Mouse (Mus musculus): ENCODE data around the gene Zfp462. TPM values are rescaled to one million over a fixed set of nuclear protein-coding genes. Genes with fewer than 3 reads are reported as not detected.
"Not testable (repeated sequence)": the region's sequence is repeated elsewhere in the genome, so short reads cannot be mapped to it uniquely, and the experiment has no call there.

Gene Zfp462
- total RNA-seq, 4 experiments from 2014 or later = 43.7 to 73.9 (median 58.2) TPM

DNA sequence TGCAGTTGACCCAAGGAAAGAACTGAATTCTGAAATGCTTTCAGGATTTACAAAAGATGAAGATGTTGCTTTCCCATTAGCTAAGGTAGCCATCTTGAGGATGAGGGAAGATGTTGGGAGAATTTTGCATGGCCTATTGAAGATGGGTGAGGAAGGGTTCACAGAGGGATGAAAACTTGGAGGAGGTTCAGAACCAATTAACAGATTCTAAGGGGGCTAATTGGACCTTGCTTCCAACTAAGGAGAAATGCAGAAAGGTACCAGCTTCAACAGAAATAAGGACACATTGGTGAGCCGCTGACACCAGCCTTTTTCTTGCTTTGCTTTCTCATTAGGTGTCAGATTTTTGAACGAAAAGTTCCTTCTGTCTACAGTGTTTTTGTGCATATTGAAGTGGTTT, 6.0 kb downstream of the Zfp462 start:
- no peak for DNase-seq

GRCm38 (mm10) chr4:54953657-54954395, 9.0 kb downstream of the Zfp462 start:
- DNase-seq = no peak

DNA sequence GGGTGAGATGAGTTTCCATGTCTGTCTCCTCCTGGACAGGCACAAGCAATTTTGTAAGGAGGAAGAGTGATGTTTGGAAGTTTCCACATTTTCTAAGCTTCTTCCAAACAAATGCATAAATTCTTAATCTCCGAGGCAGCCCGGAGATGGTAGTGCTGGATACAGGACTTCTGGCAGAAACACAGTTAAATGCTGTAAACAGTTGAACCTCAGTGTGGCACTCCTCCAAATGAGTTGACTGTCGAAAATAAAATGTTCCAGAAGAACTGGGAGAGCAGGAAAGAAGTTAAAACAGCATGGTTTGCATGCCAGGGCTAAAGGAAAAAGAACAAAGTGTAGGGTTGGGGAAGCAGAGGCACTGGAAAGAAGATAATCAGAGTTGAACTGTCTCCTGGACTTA, 9.6 kb downstream of the Zfp462 start:
- DNase-seq = no peak

DNA sequence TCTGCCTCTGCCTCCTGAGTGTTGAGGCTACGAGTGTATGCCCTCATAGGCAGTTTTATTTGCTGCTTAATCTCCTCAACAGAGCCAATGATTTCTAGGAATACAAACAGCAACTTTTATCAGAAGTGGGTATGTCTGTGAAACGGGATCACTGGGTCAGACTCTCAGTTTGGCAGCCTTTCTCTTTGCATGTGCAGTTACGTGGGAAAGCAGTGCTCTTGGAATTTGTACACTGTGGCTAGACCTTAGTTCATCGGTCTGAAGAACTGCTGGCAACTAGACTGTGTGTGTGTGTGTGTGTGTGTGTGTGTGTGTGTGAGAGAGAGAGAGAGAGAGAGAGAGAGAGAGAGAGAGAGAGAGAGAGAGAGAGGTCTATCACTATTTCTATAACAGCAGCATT, 15.9 kb downstream of the Zfp462 start:
- DNase-seq = no peak

DNA sequence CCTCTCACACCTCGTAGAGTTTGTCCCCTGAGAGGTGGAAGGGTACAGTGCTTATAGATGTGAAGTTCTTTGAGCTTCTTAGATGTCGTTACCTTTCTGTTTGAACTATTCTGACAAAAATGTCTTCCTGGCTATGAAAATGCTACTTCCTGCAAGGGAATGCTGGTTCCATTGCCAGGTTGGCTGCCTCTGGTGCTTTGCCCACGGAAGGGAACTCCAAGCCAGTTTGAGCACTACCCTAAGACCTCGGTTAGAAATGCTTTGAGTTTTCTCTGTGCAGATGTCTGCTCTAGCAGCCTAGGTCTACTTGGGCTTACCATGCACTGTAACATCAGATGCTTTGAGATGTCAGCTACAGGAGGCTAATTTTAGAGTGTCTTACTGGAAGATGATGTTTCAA, 17.3 kb downstream of the Zfp462 start:
- no peak for DNase-seq

- DNase-seq = no peak
Observed at GRCm38 (mm10) chr4:54963551-54963950, 18.7 kb downstream of the Zfp462 start.

- no peak for DNase-seq
Observed at GRCm38 (mm10) chr4:54965169-54965695, 20.4 kb downstream of the Zfp462 start.

DNA sequence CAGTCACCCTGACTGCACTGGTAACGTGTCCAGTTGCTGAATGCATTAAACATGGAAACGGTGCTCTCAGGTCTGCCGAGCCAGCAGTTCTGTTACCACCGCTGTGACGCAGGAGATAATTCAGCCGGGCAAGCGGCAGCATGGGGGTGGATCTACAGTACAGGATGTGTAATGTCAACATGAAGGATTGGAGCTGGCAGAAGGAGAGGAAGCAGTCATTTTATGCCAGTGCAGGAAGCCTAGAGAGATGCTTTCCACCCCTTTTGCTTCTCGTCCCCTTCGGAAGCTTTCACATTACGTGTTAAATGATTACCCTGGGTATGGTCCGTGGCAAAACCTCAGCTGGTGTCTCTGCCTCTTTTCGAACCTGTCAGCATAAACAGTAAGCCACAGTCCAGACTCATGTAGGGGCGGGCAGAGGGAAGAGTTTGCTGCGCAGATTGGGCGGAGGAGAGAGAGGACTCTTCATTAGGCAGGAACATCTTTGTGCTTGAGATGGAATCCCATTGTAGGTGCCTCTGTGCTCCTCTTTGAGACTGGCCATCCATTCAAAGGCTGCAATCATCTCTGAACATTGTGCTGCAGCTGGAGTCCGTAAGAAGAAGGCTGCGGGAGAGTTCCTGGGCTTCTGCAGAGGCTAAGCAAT, 21.4 kb downstream of the Zfp462 start:
- peak; percentile 84 for DNase-seq

DNA sequence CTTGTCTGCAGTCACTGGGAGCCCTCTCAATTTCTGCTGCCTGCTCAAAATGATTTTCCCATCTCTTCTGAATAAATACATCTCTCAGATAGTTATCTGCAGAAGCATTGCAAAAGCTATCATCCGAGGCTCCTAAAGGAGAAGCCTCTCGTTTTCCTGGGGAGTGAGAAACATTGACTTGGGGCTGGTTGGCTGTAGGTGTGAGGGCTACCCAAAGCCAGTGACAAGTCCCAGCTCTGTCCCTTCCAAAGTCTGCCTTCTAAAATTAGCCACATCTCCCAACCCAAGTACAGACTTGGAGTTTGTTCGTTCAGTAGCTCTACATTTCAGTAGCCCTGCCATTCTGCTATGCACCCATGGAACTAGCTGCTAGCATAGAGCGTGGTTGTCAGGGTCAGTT, 22.3 kb downstream of the Zfp462 start:
- no peak for DNase-seq

DNA sequence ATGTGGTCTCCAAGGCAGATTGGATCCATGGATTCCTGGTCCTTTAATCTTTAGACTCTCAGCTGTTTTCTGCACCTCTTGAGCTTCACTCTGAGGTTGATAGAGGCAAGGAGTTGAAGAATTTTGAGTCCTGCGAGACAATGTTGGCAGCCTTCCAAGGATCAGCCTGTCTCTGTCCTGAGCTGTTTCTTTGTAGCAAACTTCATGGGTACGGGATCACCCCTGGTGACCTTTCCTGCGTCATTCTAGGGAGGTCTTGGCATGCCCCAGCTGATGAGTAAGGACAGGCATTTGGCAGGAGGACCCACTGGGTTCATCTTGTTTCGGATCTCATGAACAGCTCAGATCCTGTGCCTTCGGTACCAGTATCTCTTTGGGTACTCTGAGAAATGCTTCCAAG, 22.9 kb downstream of the Zfp462 start:
- peak; percentile 91 for DNase-seq

- no peak for DNase-seq
Observed at GRCm38 (mm10) chr4:54969671-54970295, 24.9 kb downstream of the Zfp462 start.

- no peak for DNase-seq
Observed at GRCm38 (mm10) chr4:54971386-54971785, 26.5 kb downstream of the Zfp462 start.

GRCm38 (mm10) chr4:54972096-54972495, 27.2 kb downstream of the Zfp462 start:
- DNase-seq = no peak

- DNase-seq = no peak
Observed at GRCm38 (mm10) chr4:54972827-54973560, 28.1 kb downstream of the Zfp462 start.

DNA sequence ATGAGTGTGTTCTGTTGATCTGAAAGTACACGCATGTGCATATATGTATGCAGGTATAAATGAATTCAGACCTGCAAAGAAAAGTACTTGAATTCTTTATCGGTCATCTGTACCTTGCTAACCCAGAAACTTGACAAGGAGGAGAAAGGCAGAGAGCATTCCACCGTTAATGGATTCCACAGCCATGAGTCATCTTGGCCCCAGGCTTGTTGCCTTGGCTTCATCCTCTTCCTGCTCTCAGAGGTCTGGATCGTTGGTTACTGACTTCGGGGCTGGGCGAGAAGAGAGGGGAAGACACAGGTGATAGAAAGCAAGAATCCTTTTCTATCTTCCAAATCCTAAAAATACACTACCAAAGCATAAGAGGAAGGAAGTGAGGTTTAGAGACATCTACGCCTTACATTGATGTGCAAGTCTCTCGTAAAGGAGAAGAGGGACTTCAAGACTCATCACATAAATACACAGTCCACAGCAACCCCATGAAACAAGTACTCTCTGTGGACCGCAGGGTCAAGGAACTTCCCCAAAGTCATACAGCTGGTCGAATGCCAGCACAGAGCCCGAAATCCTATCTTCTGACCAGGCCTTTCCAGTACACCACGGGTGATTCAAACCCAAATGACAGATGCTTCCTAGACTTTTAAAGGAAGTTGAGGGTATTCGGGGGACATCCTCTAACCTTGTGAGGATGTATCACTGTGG, 35.1 kb downstream of the Zfp462 start:
- DNase-seq = peak; percentile 66

- DNase-seq = no peak
Observed at GRCm38 (mm10) chr4:54984502-54984901, 39.7 kb downstream of the Zfp462 start.

DNA sequence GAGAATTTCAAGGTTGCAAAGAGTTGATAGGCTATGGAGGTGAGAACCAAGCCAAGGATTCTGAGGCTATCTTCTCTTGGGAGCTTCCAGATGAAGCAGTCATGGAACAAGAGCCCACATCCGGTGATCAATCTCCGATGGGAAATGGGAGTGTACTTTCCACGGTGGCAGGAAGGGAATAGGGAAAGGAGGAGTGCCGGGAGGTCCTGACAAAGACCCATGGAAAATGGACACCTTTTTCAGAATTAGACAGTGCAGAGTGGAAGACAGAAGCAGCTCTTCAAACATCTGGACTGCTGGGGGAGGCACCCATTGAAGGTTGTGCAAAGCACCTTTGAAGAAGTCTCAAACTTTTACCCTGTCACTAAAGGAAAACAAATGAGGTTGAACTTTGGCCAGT, 41.8 kb downstream of the Zfp462 start:
- DNase-seq = no peak

- DNase-seq = no peak
Observed at GRCm38 (mm10) chr4:54987256-54987655, 42.4 kb downstream of the Zfp462 start.

GRCm38 (mm10) chr4:54987926-54988325, 43.1 kb downstream of the Zfp462 start:
- DNase-seq = no peak

DNA sequence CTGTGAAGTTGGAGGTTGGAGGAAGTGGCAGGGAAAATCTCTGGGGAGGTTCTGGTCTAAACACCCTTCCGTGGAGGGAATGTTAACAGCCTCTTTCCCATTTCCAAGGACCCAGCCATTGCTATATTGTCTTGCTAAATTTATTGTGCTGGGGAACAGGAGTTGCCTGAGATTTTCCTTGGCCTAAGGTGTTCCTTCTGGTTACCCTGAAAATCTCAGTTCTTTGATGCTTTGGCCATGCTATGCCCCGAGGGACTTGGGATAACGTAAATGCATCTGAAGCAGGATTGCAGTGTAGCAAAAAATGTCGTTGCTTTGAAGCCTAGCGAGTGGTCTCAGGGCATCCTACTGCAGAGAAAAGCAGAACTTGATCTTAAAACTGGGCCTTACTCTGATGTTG, 47.1 kb downstream of the Zfp462 start:
- no peak for DNase-seq

GRCm38 (mm10) chr4:54993001-54993400, 48.2 kb downstream of the Zfp462 start:
- not testable (repeated sequence) for DNase-seq

DNA sequence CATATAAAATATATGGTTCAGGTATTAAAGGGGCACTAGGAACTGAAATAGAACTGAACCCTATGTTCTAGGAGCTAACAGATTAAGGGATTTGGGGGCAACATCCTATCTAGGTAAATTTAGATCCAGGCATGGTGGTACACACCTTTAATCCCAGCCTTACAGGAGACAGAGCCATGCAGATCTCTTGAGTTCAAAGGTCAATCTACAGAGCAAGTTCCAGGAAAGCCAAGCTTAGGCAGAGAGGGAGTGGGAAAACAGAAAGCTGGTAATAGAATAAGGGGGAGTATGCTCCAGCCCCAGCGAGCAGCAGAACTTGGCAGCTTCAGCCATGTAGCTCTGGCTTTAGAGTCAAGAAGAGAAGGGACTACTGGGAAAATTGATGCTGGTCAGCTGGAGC, 50.4 kb downstream of the Zfp462 start:
- DNase-seq = no peak

Measured in adrenal gland, adult 8-10 months (tissue).